Mouse (Mus musculus) neural tube, embryonic 13.5 days (tissue): ENCODE results near the gene Pp2d1. TPM values are rescaled to one million over a fixed set of nuclear protein-coding genes. Genes with fewer than 3 reads are reported as not detected.
"Not testable (repeated sequence)": the region's sequence is repeated elsewhere in the genome, so short reads cannot be mapped to it uniquely, and the experiment has no call there.

ENCODE experiments used
- ATAC-seq: fragments of 200-750 bp; cut with Nextera tagmentation; 2 replicates; pipeline ENCODE4 v1.8.0; 2017; ENCODE audit warnings: low read depth, mild to moderate bottlenecking, moderate TSS enrichment, moderate library complexity
- H3K27ac ChIP-seq: fragments of 300-500 bp; sonication (generic); replicated peaks from 2 replicates; pipeline ENCODE4 v1.5.1; 2015; ENCODE audit warnings: moderate library complexity, mild to moderate bottlenecking, inconsistent platforms
- H3K27me3 ChIP-seq: fragments of 300-500 bp; sonication (generic); 2 replicates; pipeline ENCODE4 v1.6.1; 2015; ENCODE audit warnings: mild to moderate bottlenecking, inconsistent platforms
- H3K36me3 ChIP-seq: fragments of 300-500 bp; sonication (generic); 2 replicates; pipeline ENCODE4 v1.6.1; 2015; ENCODE audit warnings: mild to moderate bottlenecking, inconsistent platforms
- H3K4me1 ChIP-seq: fragments of 300-500 bp; sonication (generic); replicated peaks from 2 replicates; pipeline ENCODE4 v1.6.1; 2015; ENCODE audit warnings: inconsistent platforms
- H3K4me2 ChIP-seq: fragments of 300-500 bp; sonication (generic); 2 replicates; pipeline ENCODE4 v1.6.1; 2015; ENCODE audit warnings: inconsistent platforms, mild to moderate bottlenecking, moderate library complexity
- H3K4me3 ChIP-seq: fragments of 300-500 bp; sonication (generic); 2 replicates; pipeline ENCODE4 v1.5.1; 2015; ENCODE audit warnings: mild to moderate bottlenecking, inconsistent platforms
- H3K9ac ChIP-seq: fragments of 300-500 bp; sonication (generic); 2 replicates; pipeline ENCODE4 v1.6.1; 2015; ENCODE audit warnings: moderate library complexity, mild to moderate bottlenecking, inconsistent platforms
- H3K9me3 ChIP-seq: fragments of 300-500 bp; sonication (generic); 2 replicates; pipeline ENCODE4 v1.6.1; 2016; ENCODE audit warnings: inconsistent platforms
- WGBS: fragments of 180-500 bp; shearing (Covaris S2); methylation state at CpG from one replicate; pipeline ENCODE4 v1.1.7; 2015; 5-methylcytosine and 5-hydroxymethylcytosine counted together
- polyA plus RNA-seq: library from polyadenylated mRNA; unstranded; fragments of >200 nt; fragmentation: Nextera tagmentation; extraction: Ambion mirVana; gene quantifications from 2 replicates; pipeline ENCODE4 v1.2.1, GENCODE M21; 2015

Gene Pp2d1
- 0.18 and 0.31 TPM in 2 replicates for polyA plus RNA-seq

- H3K4me1 ChIP-seq, ATAC-seq, H3K4me3 ChIP-seq, H3K9me3 ChIP-seq, H3K36me3 ChIP-seq, H3K4me2 ChIP-seq, H3K9ac ChIP-seq, H3K27me3 ChIP-seq, H3K27ac ChIP-seq: not testable (repeated sequence)
- WGBS: 74% methylated on average over 2 of the region's 2 CpGs
Measured at GRCm38 (mm10) chr17:53539351-53539750, at the start of gene Pp2d1. Gene Pp2d1, minus strand, starts transcription at chr17:53539451.

GRCm38 (mm10) chr17:53588097-53588855 lies 49.0 kb upstream of the Pp2d1 start:
- Histone ChIP-seq H3K4me1 (peaks cover 22% of the 10 kb centered on the region), H3K4me2 (no peak overlapping the region), H3K27me3 (no peaks in the 10 kb centered on the region), H3K9ac (no peak overlapping the region), H3K4me3 (no peak overlapping the region), H3K27ac (peak overlapping the region; percentile 57; the same call in 1 of the 2 replicates), H3K36me3 (peaks cover 3% of the 10 kb centered on the region; the same call in 1 of the 2 replicates), H3K9me3 (no peaks in the 10 kb centered on the region)
- whole genome bisulfite sequencing: 86% methylated on average over 9 of the region's 9 CpGs
- ATAC-seq: 0 out of 2 replicates have a peak, but pooled peaks have one; percentile 32

GRCm38 (mm10) chr17:53587074-53587851 lies 48.0 kb upstream of the Pp2d1 start:
- H3K27ac ChIP-seq: peak overlapping the region; percentile 57
- peak overlapping the region; percentile 15; the same call in 1 of the 2 replicates for H3K4me2 ChIP-seq
- no peaks in the 10 kb centered on the region for H3K27me3 ChIP-seq
- 43% methylated on average over 14 of the region's 14 CpGs for WGBS
- ATAC-seq: peak; percentile 78
- H3K4me3 ChIP-seq: no peak overlapping the region
- H3K9ac ChIP-seq: no peak overlapping the region
- peaks cover 3% of the 10 kb centered on the region; the same call in 1 of the 2 replicates for H3K36me3 ChIP-seq
- peaks cover 22% of the 10 kb centered on the region for H3K4me1 ChIP-seq
- no peaks in the 10 kb centered on the region for H3K9me3 ChIP-seq

- Histone ChIP-seq H3K27ac (no peak overlapping the region), H3K9ac (no peak overlapping the region), H3K27me3 (no peaks in the 10 kb centered on the region), H3K9me3 (no peaks in the 10 kb centered on the region), H3K4me1 (peaks cover 22% of the 10 kb centered on the region), H3K4me2 (no peak overlapping the region), H3K36me3 (peaks cover 3% of the 10 kb centered on the region; the same call in 1 of the 2 replicates), H3K4me3 (no peak overlapping the region)
- no peak for ATAC-seq
- WGBS: 93% methylated on average over 11 of the region's 11 CpGs
Measured at GRCm38 (mm10) chr17:53583846-53584579, 44.8 kb upstream of the Pp2d1 start.

GRCm38 (mm10) chr17:53582805-53583204 lies 43.6 kb upstream of the Pp2d1 start:
- Histone ChIP-seq H3K4me2 (no peak overlapping the region), H3K27me3 (no peaks in the 10 kb centered on the region), H3K4me3 (no peak overlapping the region), H3K27ac (no peak overlapping the region), H3K9me3 (no peaks in the 10 kb centered on the region), H3K36me3 (peaks cover 3% of the 10 kb centered on the region; the same call in 1 of the 2 replicates), H3K9ac (no peak overlapping the region), H3K4me1 (peaks cover 26% of the 10 kb centered on the region)
- no peak for ATAC-seq
- 93% methylated on average over 7 of the region's 7 CpGs for WGBS

GRCm38 (mm10) chr17:53582026-53582585 lies 42.9 kb upstream of the Pp2d1 start:
- peaks cover 3% of the 10 kb centered on the region; the same call in 1 of the 2 replicates for H3K36me3 ChIP-seq
- WGBS: 76% methylated on average over 4 of the region's 4 CpGs
- H3K4me1 ChIP-seq: peaks cover 19% of the 10 kb centered on the region
- ATAC-seq: no peak
- H3K4me2 ChIP-seq: no peak overlapping the region
- H3K4me3 ChIP-seq: no peak overlapping the region
- no peaks in the 10 kb centered on the region for H3K9me3 ChIP-seq
- H3K27ac ChIP-seq: no peak overlapping the region
- no peak overlapping the region for H3K9ac ChIP-seq
- H3K27me3 ChIP-seq: no peaks in the 10 kb centered on the region

- ATAC-seq: no peak
- 82% methylated on average over 3 of the region's 3 CpGs for WGBS
Measured at GRCm38 (mm10) chr17:53580237-53580636, 41.0 kb upstream of the Pp2d1 start.

GRCm38 (mm10) chr17:53579612-53580011 lies 40.4 kb upstream of the Pp2d1 start:
- Histone ChIP-seq H3K36me3 (peaks cover 3% of the 10 kb centered on the region; the same call in 1 of the 2 replicates), H3K9me3 (no peaks in the 10 kb centered on the region), H3K9ac (no peak overlapping the region), H3K4me3 (no peak overlapping the region), H3K4me1 (peaks cover 8% of the 10 kb centered on the region), H3K27ac (no peak overlapping the region), H3K4me2 (no peak overlapping the region), H3K27me3 (no peaks in the 10 kb centered on the region)
- ATAC-seq: no peak
- WGBS: 70% methylated on average over 4 of the region's 4 CpGs

More at GRCm38 (mm10) chr17:53580237-53580636, 41.0 kb upstream of the Pp2d1 start:
- no peaks in the 10 kb centered on the region for H3K27me3 ChIP-seq
- H3K9me3 ChIP-seq: no peaks in the 10 kb centered on the region
- H3K36me3 ChIP-seq: peaks cover 3% of the 10 kb centered on the region; the same call in 1 of the 2 replicates
- no peak overlapping the region for H3K27ac ChIP-seq
- H3K9ac ChIP-seq: no peak overlapping the region
- H3K4me3 ChIP-seq: no peak overlapping the region
- H3K4me1 ChIP-seq: peaks cover 8% of the 10 kb centered on the region
- H3K4me2 ChIP-seq: no peak overlapping the region

- no peak for ATAC-seq
- Histone ChIP-seq H3K9me3 (no peaks in the 10 kb centered on the region), H3K36me3 (peaks cover under 1% of the 10 kb centered on the region; the same call in 1 of the 2 replicates), H3K4me2 (no peak overlapping the region), H3K27ac (no peak overlapping the region), H3K4me1 (peaks cover 8% of the 10 kb centered on the region), H3K4me3 (no peak overlapping the region), H3K27me3 (no peaks in the 10 kb centered on the region), H3K9ac (no peak overlapping the region)
- WGBS: 69% methylated on average over 9 of the region's 9 CpGs
Measured at GRCm38 (mm10) chr17:53578776-53579175, 39.5 kb upstream of the Pp2d1 start.

GRCm38 (mm10) chr17:53578249-53578648 lies 39.0 kb upstream of the Pp2d1 start:
- WGBS: 78% methylated on average over 6 of the region's 6 CpGs

GRCm38 (mm10) chr17:53577754-53578153 lies 38.5 kb upstream of the Pp2d1 start:
- H3K9ac ChIP-seq: no peak overlapping the region
- no peaks in the 10 kb centered on the region for H3K27me3 ChIP-seq
- no peak overlapping the region for H3K4me2 ChIP-seq
- WGBS: 76% methylated on average over 5 of the region's 5 CpGs
- H3K27ac ChIP-seq: no peak overlapping the region
- H3K4me1 ChIP-seq: peaks cover 12% of the 10 kb centered on the region
- H3K9me3 ChIP-seq: no peaks in the 10 kb centered on the region
- no peaks in the 10 kb centered on the region for H3K36me3 ChIP-seq
- ATAC-seq: no peak
- H3K4me3 ChIP-seq: no peak overlapping the region

More at GRCm38 (mm10) chr17:53578249-53578648, 39.0 kb upstream of the Pp2d1 start:
- Histone ChIP-seq H3K27ac (no peak overlapping the region), H3K27me3 (no peaks in the 10 kb centered on the region), H3K36me3 (no peaks in the 10 kb centered on the region), H3K9me3 (no peaks in the 10 kb centered on the region), H3K9ac (no peak overlapping the region), H3K4me2 (no peak overlapping the region), H3K4me3 (no peak overlapping the region), H3K4me1 (peaks cover 9% of the 10 kb centered on the region)
- ATAC-seq: no peak
